Mouse (Mus musculus) kidney, adult 2 months (tissue): ENCODE measurements around the gene Nploc4. TPM values are rescaled to one million over a fixed set of nuclear protein-coding genes. Genes with fewer than 3 reads are reported as not detected.
A peak's percentile ranks its signal among the peaks of the same experiment; 100 is the strongest.
"Not testable (repeated sequence)": the region's sequence is repeated elsewhere in the genome, so short reads cannot be mapped to it uniquely, and the experiment has no call there.

Source experiments
- DNase-seq: peaks from one replicate; pipeline ENCODE4 v3.0.0; 2021
- H3K27ac ChIP-seq: fragments of 200-500 bp; 2 replicates; pipeline ENCODE4 v1.5.1; 2012; ENCODE audit warnings: low read depth, low read length, control low read depth, inconsistent platforms; ENCODE audit not compliant: insufficient read depth
- H3K27me3 ChIP-seq: fragments of 200-500 bp; replicated peaks from 2 replicates; pipeline ENCODE4 v1.6.1; 2012; ENCODE audit warnings: mild to moderate bottlenecking, moderate library complexity, low read length, inconsistent platforms; ENCODE audit not compliant: control insufficient read depth, insufficient read depth
- H3K36me3 ChIP-seq: fragments of 200-500 bp; 2 replicates; pipeline ENCODE4 v1.6.1; 2012; ENCODE audit warnings: mild to moderate bottlenecking, moderate library complexity, low read length, inconsistent platforms; ENCODE audit not compliant: control insufficient read depth, insufficient read depth
- H3K4me1 ChIP-seq: fragments of 200-500 bp; 2 replicates; pipeline ENCODE4 v1.6.1; 2011; ENCODE audit warnings: low read length; ENCODE audit not compliant: control insufficient read depth, insufficient read depth
- H3K4me3 ChIP-seq: fragments of 200-500 bp; 2 replicates; pipeline ENCODE4 v1.5.1; 2011; ENCODE audit warnings: mild to moderate bottlenecking, low read depth, low read length, control low read depth; ENCODE audit not compliant: insufficient read depth
- CTCF ChIP-seq: fragments of 200-500 bp; conservative IDR thresholded peaks from 2 replicates; pipeline ENCODE4 v1.5.1; 2011; ENCODE audit warnings: low read depth, mild to moderate bottlenecking, control low read depth, low read length, moderate library complexity, mixed read lengths; ENCODE audit not compliant: insufficient read depth, insufficient read length
- POLR2A ChIP-seq: fragments of 200-500 bp; IDR thresholded peaks from one replicate; pipeline ENCODE4 v1.6.1; 2011; ENCODE audit warnings: low read depth, low read length, control low read depth
- WGBS: fragments of 180-500 bp; shearing (Covaris S2); methylation state at CpG from one replicate; pipeline ENCODE4 v1.1.7; 2018; 5-methylcytosine and 5-hydroxymethylcytosine counted together
- polyA plus RNA-seq: library from polyadenylated mRNA; depleted of rRNA; stranded (reverse); fragments of >200 nt; gene quantifications from 2 replicates; pipeline ENCODE4 v1.2.3, GENCODE M21; 2012

Nploc4 gene
- polyA plus RNA-seq, 1 experiment = 39.5 TPM

GRCm38 (mm10) chr11:120356900-120357299 is 80.6 kb downstream of the Nploc4 start:
- Histone ChIP-seq H3K4me1 (peaks cover 10% of the 10 kb centered on the region), H3K27ac (no peak overlapping the region), H3K27me3 (no peaks in the 10 kb centered on the region), H3K36me3 (no peaks in the 10 kb centered on the region), H3K4me3 (no peak overlapping the region)
- DNase-seq = no peak
- TF ChIP-seq CTCF = no peak
- TF ChIP-seq POLR2A = no peak
- WGBS = 96% methylated on average over 4 of the region's 4 CpGs

- Histone ChIP-seq H3K4me1 (peaks cover 12% of the 10 kb centered on the region), H3K36me3 (no peaks in the 10 kb centered on the region), H3K27me3 (no peaks in the 10 kb centered on the region), H3K4me3 (no peak overlapping the region), H3K27ac (no peak overlapping the region)
- no peak for TF ChIP-seq POLR2A
- TF ChIP-seq CTCF = no peak
- WGBS = 79% methylated on average over 15 of the region's 15 CpGs
- no peak for DNase-seq
These were observed 81.1 kb downstream of the Nploc4 start for GRCm38 (mm10) chr11:120356319-120356840.

DNA sequence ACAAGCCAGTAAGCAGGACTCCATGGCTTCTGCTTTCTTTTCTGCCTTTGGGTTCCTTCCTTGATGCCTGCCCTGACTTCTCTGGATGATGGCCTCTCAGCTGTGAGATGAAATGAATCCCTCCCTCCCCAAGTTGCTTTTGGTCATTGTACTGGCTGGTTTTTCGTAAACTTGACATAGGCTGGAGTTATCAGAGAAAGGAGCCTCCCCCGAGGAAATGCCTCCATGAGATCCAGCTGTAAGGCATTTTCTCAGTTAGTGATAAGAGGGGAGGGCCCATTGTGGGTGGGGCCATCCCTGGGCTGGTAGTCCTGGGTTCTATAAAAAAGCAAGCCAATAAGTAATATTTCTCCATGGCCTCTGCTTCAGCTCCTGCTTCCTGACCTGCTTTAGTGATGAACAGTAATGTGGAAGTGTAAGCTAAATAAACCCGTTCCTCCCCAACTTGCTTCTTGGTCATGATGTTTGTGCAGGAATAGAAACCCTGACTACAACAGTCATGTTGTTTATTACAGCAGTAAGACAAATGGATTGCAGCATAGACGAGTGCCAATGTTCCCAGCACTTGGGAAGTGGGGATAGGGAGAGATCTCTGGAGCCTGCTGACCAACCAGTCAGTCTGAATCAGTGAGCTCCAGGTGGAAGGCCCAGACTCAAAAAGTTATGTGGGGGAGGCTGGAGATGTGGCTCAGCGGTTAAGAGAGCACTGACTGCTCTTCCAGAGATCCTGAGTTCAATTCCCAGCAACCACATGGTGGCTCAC is 82.0 kb downstream of the Nploc4 start:
- DNase-seq = no peak
- WGBS = 74% methylated on average over 5 of the region's 5 CpGs
- H3K4me1 ChIP-seq = peaks cover 20% of the 10 kb centered on the region

DNA sequence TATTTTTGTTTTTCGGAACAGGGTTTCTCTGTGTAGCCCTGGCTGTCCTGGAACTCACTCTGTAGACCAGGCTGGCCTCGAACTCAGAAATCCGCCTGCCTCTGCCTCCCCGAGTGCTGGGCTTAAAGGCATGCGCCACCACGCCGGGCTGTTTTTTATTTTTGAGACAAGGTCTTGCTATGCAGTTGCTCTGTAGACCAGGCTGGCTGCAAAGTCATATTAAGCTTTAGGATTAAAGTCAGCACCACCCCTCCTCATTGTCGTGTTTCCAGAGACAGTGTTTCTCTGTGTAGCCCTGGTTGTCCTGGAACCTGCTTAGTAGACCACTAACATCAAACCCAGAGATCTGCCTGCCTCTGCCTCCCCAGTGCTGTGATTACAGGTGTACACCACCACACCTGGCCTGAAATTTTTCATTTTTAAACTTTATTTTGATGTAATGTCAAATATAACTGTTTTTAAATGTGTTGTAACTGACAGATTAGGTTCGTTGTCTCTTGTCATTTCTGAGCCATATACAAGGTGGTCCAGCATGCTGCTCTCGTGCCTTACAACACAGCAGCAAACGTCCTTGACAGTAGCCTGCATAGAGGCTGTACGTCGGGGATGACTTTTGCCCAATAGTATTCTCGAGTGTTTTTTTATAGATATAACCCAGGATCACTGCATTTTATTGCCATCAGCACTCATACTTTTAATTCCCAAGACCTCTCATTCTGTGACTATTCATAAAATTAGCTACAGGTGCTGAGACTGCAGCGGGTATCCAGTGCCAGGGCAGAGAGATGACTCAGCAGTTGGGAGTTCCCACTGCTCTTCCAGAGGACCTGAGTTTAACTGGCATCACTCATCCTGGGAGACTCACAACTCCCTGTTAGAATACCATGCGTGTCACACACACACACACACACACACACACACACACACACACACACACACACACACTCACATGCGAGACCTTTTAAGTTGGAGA is 82.9 kb downstream of the Nploc4 start:
- DNase-seq = no peak

More for the DNA sequence above, 82.0 kb downstream of the Nploc4 start:
- H3K27me3 ChIP-seq = no peaks in the 10 kb centered on the region
- no peak overlapping the region for H3K27ac ChIP-seq
- no peak overlapping the region for H3K4me3 ChIP-seq
- H3K36me3 ChIP-seq = no peaks in the 10 kb centered on the region
- no peak for TF ChIP-seq POLR2A
- TF ChIP-seq CTCF = no peak

GRCm38 (mm10) chr11:120353500-120354303 is 83.8 kb downstream of the Nploc4 start:
- Histone ChIP-seq H3K27me3 (no peaks in the 10 kb centered on the region), H3K4me1 (peaks cover 20% of the 10 kb centered on the region), H3K36me3 (no peaks in the 10 kb centered on the region), H3K4me3 (peak overlapping the region; percentile 7; the same call in 1 of the 2 replicates), H3K27ac (peak overlapping the region; percentile 57)
- no peak for TF ChIP-seq POLR2A
- TF ChIP-seq CTCF = peak; percentile 78
- 27% methylated on average over 26 of the region's 26 CpGs for WGBS
- peak; percentile 89 for DNase-seq

More for the DNA sequence above, 82.9 kb downstream of the Nploc4 start:
- H3K27me3 ChIP-seq = no peaks in the 10 kb centered on the region
- H3K27ac ChIP-seq = no peak overlapping the region
- TF ChIP-seq CTCF (no peak), POLR2A (no peak)
- no peak overlapping the region for H3K4me3 ChIP-seq
- 82% methylated on average over 17 of the region's 17 CpGs for WGBS
- H3K4me1 ChIP-seq = peaks cover 20% of the 10 kb centered on the region
- H3K36me3 ChIP-seq = no peaks in the 10 kb centered on the region

DNA sequence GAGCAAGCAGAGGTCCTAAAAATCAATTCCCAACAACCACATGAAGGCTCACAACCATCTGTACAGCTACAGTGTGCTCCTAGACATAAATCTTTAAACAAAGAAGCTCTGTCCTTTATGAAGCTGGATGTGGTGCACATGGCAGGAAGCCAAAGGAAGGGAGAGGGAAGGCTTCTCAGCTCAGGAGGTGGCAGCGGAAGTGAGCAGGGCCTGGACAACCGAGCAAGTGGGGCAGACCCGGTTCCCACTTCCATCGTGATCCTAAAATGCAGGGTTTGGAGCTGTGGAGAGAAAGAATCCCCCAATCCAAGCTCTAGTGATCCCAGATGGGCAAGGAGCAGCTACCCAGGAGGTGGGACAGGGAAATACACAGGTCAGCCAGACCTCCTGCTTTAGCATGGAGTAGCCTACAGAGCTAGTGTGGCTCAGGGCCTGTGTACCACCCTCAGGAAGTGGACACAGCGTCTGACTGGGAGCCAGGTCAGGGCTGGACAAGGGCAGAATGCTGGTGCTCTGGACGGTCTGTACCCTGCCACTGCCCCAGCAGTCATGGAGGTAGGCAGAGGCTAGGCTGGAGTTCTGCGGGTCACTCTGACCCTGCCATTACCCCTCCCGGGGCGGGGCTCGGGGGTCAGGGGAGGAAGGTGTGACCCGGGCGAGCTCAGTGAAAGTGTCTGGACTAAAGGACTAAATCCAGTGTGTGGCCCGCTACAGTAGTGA is 84.8 kb downstream of the Nploc4 start:
- Histone ChIP-seq H3K27ac (peak overlapping the region; percentile 24), H3K27me3 (no peaks in the 10 kb centered on the region), H3K4me1 (peaks cover 20% of the 10 kb centered on the region), H3K4me3 (no peak overlapping the region), H3K36me3 (no peaks in the 10 kb centered on the region)
- DNase-seq = peak; percentile 67
- 40% methylated on average over 13 of the region's 13 CpGs for WGBS
- TF ChIP-seq POLR2A (peak; percentile 15), CTCF (no peak)

GRCm38 (mm10) chr11:120352093-120352350 is 85.5 kb downstream of the Nploc4 start:
- not testable (repeated sequence) for DNase-seq, H3K4me3 ChIP-seq, H3K27me3 ChIP-seq, H3K27ac ChIP-seq, H3K36me3 ChIP-seq
- WGBS = 95% methylated on average over 5 of the region's 5 CpGs
- H3K4me1 ChIP-seq = peaks cover 20% of the 10 kb centered on the region
